Mouse (Mus musculus): ENCODE measurements around the gene Ndufa6. TPM values are rescaled to one million over a fixed set of nuclear protein-coding genes. Genes with fewer than 3 reads are reported as not detected.
A peak's percentile ranks its signal among the peaks of the same experiment; 100 is the strongest.

The Ndufa6 gene
- polyA plus RNA-seq, 1 experiment from 2014 or later: 357 TPM

- H3K4me2 ChIP-seq: peak overlapping the region; percentile 89
- peak overlapping the region; percentile 77; the same call in 1 of the 2 replicates for H3K4me3 ChIP-seq (replicated peaks)
- peak overlapping the region; percentile 85 for H3K9ac ChIP-seq
- no peak for ATAC-seq (ENCODE audit: low read depth)
- H3K4me1 ChIP-seq (replicated peaks): peaks cover 92% of the 10 kb centered on the region
- DNase-seq: no peak
- H3K36me3 ChIP-seq: peaks cover 65% of the 10 kb centered on the region
- WGBS (ENCODE audit: insufficient replicate concordance): 65% methylated on average over 8 of the region's 8 CpGs
- H3K27ac ChIP-seq: peak overlapping the region; percentile 94
- H3K27me3 ChIP-seq: no peaks in the 10 kb centered on the region
- H3K9me3 ChIP-seq (replicated peaks): no peaks in the 10 kb centered on the region
Measured at GRCm38 (mm10) chr15:82348258-82348998, 5.7 kb downstream of the Ndufa6 start.

GRCm38 (mm10) chr15:82347852-82348251 lies 6.3 kb downstream of the Ndufa6 start:
- ATAC-seq (ENCODE audit: low read depth): no peak
- Histone ChIP-seq H3K4me3 (replicated peaks) (peak overlapping the region; percentile 77), H3K9ac (peak overlapping the region; percentile 85), H3K27ac (peak overlapping the region; percentile 94), H3K9me3 (replicated peaks) (no peaks in the 10 kb centered on the region), H3K36me3 (peaks cover 70% of the 10 kb centered on the region), H3K4me1 (replicated peaks) (peaks cover 92% of the 10 kb centered on the region), H3K4me2 (peak overlapping the region; percentile 89), H3K27me3 (no peaks in the 10 kb centered on the region)
- 86% methylated on average over 12 of the region's 12 CpGs for WGBS (ENCODE audit: insufficient replicate concordance)
- DNase-seq: no peak

GRCm38 (mm10) chr15:82347303-82347676 lies 6.8 kb downstream of the Ndufa6 start:
- 62% methylated on average over 4 of the region's 4 CpGs for WGBS (ENCODE audit: insufficient replicate concordance)
- peaks cover 70% of the 10 kb centered on the region for H3K36me3 ChIP-seq
- H3K27me3 ChIP-seq: no peaks in the 10 kb centered on the region
- peak overlapping the region; percentile 89 for H3K4me2 ChIP-seq
- peaks cover 92% of the 10 kb centered on the region for H3K4me1 ChIP-seq (replicated peaks)
- ATAC-seq (ENCODE audit: low read depth) (no peak), DNase-seq (no peak)
- H3K4me3 ChIP-seq (replicated peaks): peak overlapping the region; percentile 77
- peak overlapping the region; percentile 85 for H3K9ac ChIP-seq
- H3K27ac ChIP-seq: peak overlapping the region; percentile 94
- H3K9me3 ChIP-seq (replicated peaks): no peaks in the 10 kb centered on the region

GRCm38 (mm10) chr15:82346580-82347302 lies 7.4 kb downstream of the Ndufa6 start:
- 31% methylated on average over 14 of the region's 14 CpGs for whole genome bisulfite sequencing (ENCODE audit: insufficient replicate concordance)
- peaks cover 68% of the 10 kb centered on the region for H3K36me3 ChIP-seq

GRCm38 (mm10) chr15:82345820-82346470 lies 8.2 kb downstream of the Ndufa6 start:
- Histone ChIP-seq H3K4me3 (replicated peaks) (peak overlapping the region; percentile 77), H3K9ac (peak overlapping the region; percentile 85), H3K27ac (peak overlapping the region; percentile 94), H3K4me2 (peak overlapping the region; percentile 97), H3K27me3 (no peaks in the 10 kb centered on the region), H3K4me1 (replicated peaks) (peaks cover 88% of the 10 kb centered on the region), H3K9me3 (replicated peaks) (no peaks in the 10 kb centered on the region), H3K36me3 (peaks cover 65% of the 10 kb centered on the region)
- peak; percentile 99 for DNase-seq
- under 1% methylated on average over 51 of the region's 51 CpGs for WGBS (ENCODE audit: insufficient replicate concordance)
- ATAC-seq (ENCODE audit: low read depth): peak; percentile 83

More at GRCm38 (mm10) chr15:82346580-82347302, 7.4 kb downstream of the Ndufa6 start:
- Histone ChIP-seq H3K4me3 (replicated peaks) (peak overlapping the region; percentile 77), H3K27me3 (no peaks in the 10 kb centered on the region), H3K4me2 (peak overlapping the region; percentile 89), H3K9ac (peak overlapping the region; percentile 85), H3K9me3 (replicated peaks) (no peaks in the 10 kb centered on the region), H3K4me1 (replicated peaks) (peaks cover 92% of the 10 kb centered on the region), H3K27ac (peak overlapping the region; percentile 94)
- ATAC-seq (ENCODE audit: low read depth): no peak
- no peak for DNase-seq

GRCm38 (mm10) chr15:82344971-82345370 lies 9.2 kb downstream of the Ndufa6 start:
- no peak for ATAC-seq (ENCODE audit: low read depth)
- H3K9ac ChIP-seq: peak overlapping the region; percentile 97
- H3K4me1 ChIP-seq (replicated peaks): peaks cover 88% of the 10 kb centered on the region
- DNase-seq: no peak
- peaks cover 56% of the 10 kb centered on the region for H3K36me3 ChIP-seq
- 54% methylated on average over 6 of the region's 6 CpGs for WGBS (ENCODE audit: insufficient replicate concordance)
- peak overlapping the region; percentile 97 for H3K4me2 ChIP-seq
- peak overlapping the region; percentile 100 for H3K27ac ChIP-seq
- H3K4me3 ChIP-seq (replicated peaks): peak overlapping the region; percentile 83
- no peaks in the 10 kb centered on the region for H3K27me3 ChIP-seq
- no peaks in the 10 kb centered on the region for H3K9me3 ChIP-seq (replicated peaks)

DNA sequence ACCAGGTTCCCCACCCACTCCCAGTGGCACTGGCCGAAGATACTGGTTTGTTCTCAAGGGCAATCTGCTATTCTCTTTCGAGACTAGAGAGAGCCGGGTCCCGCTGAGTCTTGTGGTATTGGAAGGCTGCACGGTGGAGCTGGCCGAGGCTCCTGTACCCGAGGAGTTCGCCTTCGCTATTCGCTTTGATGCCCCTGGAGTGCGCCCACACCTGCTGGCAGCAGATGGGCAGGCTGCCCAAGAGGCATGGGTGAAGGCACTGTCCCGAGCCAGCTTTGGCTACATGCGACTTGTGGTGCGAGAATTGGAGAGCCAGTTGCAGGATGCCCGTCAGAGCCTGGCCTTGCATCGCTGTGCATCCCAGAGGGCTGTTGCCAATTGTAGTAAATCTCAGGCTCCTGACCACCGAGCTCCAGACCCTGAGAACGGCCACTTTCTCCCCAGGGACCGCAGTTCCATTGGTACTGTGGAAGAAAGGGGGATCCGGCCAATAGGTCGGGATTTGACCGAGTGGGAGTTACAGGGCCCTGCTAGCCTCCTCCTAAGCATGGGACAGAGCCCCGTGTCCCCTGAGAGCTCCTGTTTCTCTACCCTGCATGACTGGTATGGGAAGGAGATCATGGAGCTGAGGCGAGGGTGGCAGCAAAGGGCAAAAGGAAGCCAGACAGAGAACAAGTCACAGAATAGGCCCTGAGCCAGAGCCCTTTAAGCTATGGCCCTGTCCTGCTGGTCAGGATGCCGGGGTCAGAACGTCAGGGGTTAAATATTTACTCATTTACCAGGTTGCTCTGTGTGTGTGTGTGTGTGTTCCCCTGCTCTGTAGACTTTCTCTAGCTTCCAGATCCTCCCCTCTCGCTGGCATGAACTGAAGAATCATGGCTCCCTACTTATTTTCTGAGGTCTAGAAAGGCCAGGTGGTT lies 10.5 kb downstream of the Ndufa6 start:
- no peak for ATAC-seq (ENCODE audit: low read depth)
- WGBS (ENCODE audit: insufficient replicate concordance): 82% methylated on average over 27 of the region's 27 CpGs
- peak overlapping the region; percentile 97 for H3K4me2 ChIP-seq
- peaks cover 85% of the 10 kb centered on the region for H3K4me1 ChIP-seq (replicated peaks)
- H3K27me3 ChIP-seq: no peaks in the 10 kb centered on the region
- peaks cover 42% of the 10 kb centered on the region for H3K36me3 ChIP-seq
- H3K4me3 ChIP-seq (replicated peaks): peak overlapping the region; percentile 83
- H3K9ac ChIP-seq: peak overlapping the region; percentile 97
- peak overlapping the region; percentile 100 for H3K27ac ChIP-seq
- DNase-seq: no peak
- H3K9me3 ChIP-seq (replicated peaks): no peaks in the 10 kb centered on the region

- ATAC-seq (ENCODE audit: low read depth): no peak
- DNase-seq: no peak
- Histone ChIP-seq H3K27ac (peak overlapping the region; percentile 100), H3K36me3 (peaks cover 31% of the 10 kb centered on the region), H3K4me2 (peak overlapping the region; percentile 97), H3K4me3 (replicated peaks) (peak overlapping the region; percentile 83), H3K27me3 (no peaks in the 10 kb centered on the region), H3K9ac (peak overlapping the region; percentile 97), H3K9me3 (replicated peaks) (no peaks in the 10 kb centered on the region), H3K4me1 (replicated peaks) (peaks cover 82% of the 10 kb centered on the region)
- WGBS (ENCODE audit: insufficient replicate concordance): 32% methylated on average over 5 of the region's 5 CpGs
Measured at GRCm38 (mm10) chr15:82342543-82342935, 11.6 kb downstream of the Ndufa6 start.

DNA sequence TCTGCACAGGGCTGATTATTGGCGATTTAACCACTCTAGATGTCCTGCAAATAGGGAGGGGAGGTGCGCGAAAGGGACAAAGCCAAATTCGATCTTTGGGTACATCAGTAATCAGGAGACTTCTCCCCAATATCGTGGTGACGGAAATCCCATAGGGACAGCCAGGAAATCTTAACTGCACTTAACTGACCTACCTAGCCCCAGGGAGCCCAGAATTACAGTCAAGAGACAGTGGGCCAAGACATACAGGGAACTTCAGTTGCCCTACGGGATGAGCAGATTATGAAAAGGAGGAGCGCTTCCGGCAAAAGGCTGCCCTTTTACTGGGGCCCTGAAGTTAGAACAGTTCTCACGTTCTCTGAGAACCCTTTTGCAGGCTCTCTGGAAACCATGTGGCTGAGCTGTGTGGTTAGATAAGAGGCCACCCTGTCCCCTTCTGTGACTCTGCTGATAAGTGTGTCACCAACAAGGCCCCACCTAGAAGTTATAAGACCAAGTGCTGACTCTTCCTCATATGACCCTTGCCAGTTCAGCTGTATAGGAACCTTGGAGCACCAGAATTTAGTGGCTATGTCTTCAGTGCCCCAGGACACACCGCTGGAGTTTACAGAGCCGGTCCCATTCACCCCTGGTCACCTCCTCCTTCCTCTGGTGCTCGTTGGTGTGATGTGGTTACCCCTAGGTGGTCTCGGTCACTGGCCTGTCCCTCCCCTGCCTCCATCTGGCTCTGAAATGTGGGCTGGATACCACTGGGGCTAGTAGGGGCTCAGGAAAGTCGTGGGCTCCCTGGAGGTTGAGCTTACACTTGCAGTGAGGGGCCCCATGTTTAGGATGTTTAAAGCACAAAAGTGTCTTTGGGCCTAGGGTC lies 12.2 kb downstream of the Ndufa6 start:
- Histone ChIP-seq H3K4me2 (peak overlapping the region; percentile 97), H3K27me3 (no peaks in the 10 kb centered on the region), H3K4me1 (replicated peaks) (peaks cover 82% of the 10 kb centered on the region), H3K36me3 (peaks cover 28% of the 10 kb centered on the region), H3K27ac (peak overlapping the region; percentile 100), H3K4me3 (replicated peaks) (peak overlapping the region; percentile 83), H3K9me3 (replicated peaks) (no peaks in the 10 kb centered on the region), H3K9ac (peak overlapping the region; percentile 97)
- 7% methylated on average over 15 of the region's 15 CpGs for WGBS (ENCODE audit: insufficient replicate concordance)
- DNase-seq: peak; percentile 90
- peak; percentile 67 for ATAC-seq (ENCODE audit: low read depth)

DNA sequence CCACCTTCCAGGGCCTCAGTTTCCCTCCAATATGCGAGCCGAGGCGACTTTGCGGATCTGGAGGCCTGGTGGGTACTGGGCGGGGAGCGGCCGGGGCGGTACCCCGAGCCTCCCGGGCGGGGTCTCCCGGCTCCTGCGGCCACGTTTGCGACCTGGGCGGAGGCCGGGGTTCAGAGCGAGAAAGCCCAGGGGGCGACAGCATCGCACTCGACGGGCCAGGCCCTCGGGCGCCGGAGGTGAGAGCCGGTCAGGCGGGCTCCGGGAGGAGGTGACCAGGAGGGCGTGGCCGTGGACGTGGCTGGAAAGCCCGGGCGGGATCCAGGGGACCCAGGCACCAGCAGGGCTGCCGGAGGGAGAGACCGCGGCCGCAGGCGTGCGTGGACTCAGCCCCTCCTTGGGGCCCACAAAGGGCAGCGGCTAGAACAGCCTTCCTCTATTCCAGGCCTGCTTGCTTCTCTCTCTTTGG lies 13.1 kb downstream of the Ndufa6 start:
- DNase-seq (peak; percentile 85), ATAC-seq (ENCODE audit: low read depth) (peak; percentile 43)
- H3K4me3 ChIP-seq (replicated peaks): peak overlapping the region; percentile 83
- H3K4me2 ChIP-seq: peak overlapping the region; percentile 97
- H3K27me3 ChIP-seq: no peaks in the 10 kb centered on the region
- H3K9me3 ChIP-seq (replicated peaks): no peaks in the 10 kb centered on the region
- H3K36me3 ChIP-seq: peaks cover 36% of the 10 kb centered on the region
- H3K27ac ChIP-seq: peak overlapping the region; percentile 100
- under 1% methylated on average over 37 of the region's 40 CpGs for WGBS (ENCODE audit: insufficient replicate concordance)
- peak overlapping the region; percentile 97 for H3K9ac ChIP-seq
- peaks cover 83% of the 10 kb centered on the region for H3K4me1 ChIP-seq (replicated peaks)
